Mouse (Mus musculus) stomach, embryonic 16.5 days (tissue): ENCODE measurements around the gene Mapkbp1. TPM values are rescaled to one million over a fixed set of nuclear protein-coding genes. Genes with fewer than 3 reads are reported as not detected.

Source experiments
- ATAC-seq: fragments of 200-750 bp; cut with Nextera tagmentation; 2 replicates; pipeline ENCODE4 v1.8.0; 2017; ENCODE audit warnings: moderate number of reproducible peaks, moderate TSS enrichment; ENCODE audit not compliant: insufficient read depth, low FRiP score
- H3K27ac ChIP-seq: fragments of 300-500 bp; sonication (generic); 2 replicates; pipeline ENCODE4 v1.5.1; 2014; ENCODE audit warnings: low read length
- H3K27me3 ChIP-seq: fragments of 300-500 bp; sonication (generic); 2 replicates; pipeline ENCODE4 v1.6.1; 2014; ENCODE audit warnings: low read length, control low read depth, mixed read lengths; ENCODE audit not compliant: control insufficient read depth, insufficient read depth
- H3K36me3 ChIP-seq: fragments of 300-500 bp; sonication (generic); 2 replicates; pipeline ENCODE4 v1.6.1; 2014; ENCODE audit warnings: low read length; ENCODE audit not compliant: control insufficient read depth, insufficient read depth
- H3K4me1 ChIP-seq: fragments of 300-500 bp; sonication (generic); 2 replicates; pipeline ENCODE4 v1.6.1; 2014; ENCODE audit warnings: low read length, control low read depth, mixed read lengths; ENCODE audit not compliant: control insufficient read depth, insufficient read depth
- H3K4me2 ChIP-seq: fragments of 300-500 bp; sonication (generic); 2 replicates; pipeline ENCODE4 v1.6.1; 2014; ENCODE audit warnings: low read depth, low read length, mixed read lengths
- H3K4me3 ChIP-seq: fragments of 300-500 bp; sonication (generic); replicated peaks from 2 replicates; pipeline ENCODE4 v1.5.1; 2014; ENCODE audit warnings: mild to moderate bottlenecking, low read length
- H3K9ac ChIP-seq: fragments of 300-500 bp; sonication (generic); 2 replicates; pipeline ENCODE4 v1.6.1; 2014; ENCODE audit warnings: low read length
- H3K9me3 ChIP-seq: fragments of 300-500 bp; sonication (generic); replicated peaks from 2 replicates; pipeline ENCODE4 v1.6.1; 2016; ENCODE audit warnings: low read length, control low read depth; ENCODE audit not compliant: control insufficient read depth
- WGBS: fragments of 180-500 bp; shearing (Covaris S2); extraction: QIAGEN DNeasy Blood & Tissue Kit; methylation state at CpG from one replicate; pipeline ENCODE4 v1.1.7; 2014; 5-methylcytosine and 5-hydroxymethylcytosine counted together
- polyA plus RNA-seq: library from polyadenylated mRNA; unstranded; fragments of >200 nt; fragmentation: Nextera tagmentation; extraction: Ambion mirVana; gene quantifications from 2 replicates; pipeline ENCODE4 v1.2.1, GENCODE M21; 2015

Mapkbp1 gene
- polyA plus RNA-seq, 1 experiment from 2014 or later = 2.6 TPM

- Histone ChIP-seq H3K9ac (no peak overlapping the region), H3K4me3 (no peak overlapping the region), H3K36me3 (no peaks in the 10 kb centered on the region), H3K4me1 (0 out of 2 replicates have a peak, but pooled peaks cover 2% of the 10 kb centered on the region), H3K4me2 (no peak overlapping the region), H3K27me3 (no peaks in the 10 kb centered on the region), H3K27ac (no peak overlapping the region), H3K9me3 (no peaks in the 10 kb centered on the region)
- ATAC-seq = no peak
- whole genome bisulfite sequencing = 76% methylated on average over 10 of the region's 10 CpGs
Observed at GRCm38 (mm10) chr2:120055923-120056322, 83.4 kb downstream of the Mapkbp1 start.

- H3K4me3 ChIP-seq = no peak overlapping the region
- no peak for ATAC-seq
Observed at GRCm38 (mm10) chr2:120058818-120059217, 86.3 kb downstream of the Mapkbp1 start.

GRCm38 (mm10) chr2:120059466-120059865 is 87.0 kb downstream of the Mapkbp1 start:
- 91% methylated on average over 3 of the region's 3 CpGs for WGBS
- no peaks in the 10 kb centered on the region for H3K27me3 ChIP-seq
- no peaks in the 10 kb centered on the region for H3K4me1 ChIP-seq
- no peak overlapping the region for H3K9ac ChIP-seq
- H3K4me2 ChIP-seq = no peak overlapping the region
- H3K4me3 ChIP-seq = no peak overlapping the region
- ATAC-seq = no peak
- H3K27ac ChIP-seq = no peak overlapping the region
- H3K36me3 ChIP-seq = no peaks in the 10 kb centered on the region
- H3K9me3 ChIP-seq = no peaks in the 10 kb centered on the region

More at GRCm38 (mm10) chr2:120058818-120059217, 86.3 kb downstream of the Mapkbp1 start:
- Histone ChIP-seq H3K27me3 (no peaks in the 10 kb centered on the region), H3K4me1 (no peaks in the 10 kb centered on the region), H3K27ac (no peak overlapping the region), H3K4me2 (no peak overlapping the region), H3K9ac (no peak overlapping the region), H3K9me3 (no peaks in the 10 kb centered on the region), H3K36me3 (no peaks in the 10 kb centered on the region)
- 81% methylated on average over 4 of the region's 4 CpGs for WGBS

- no peaks in the 10 kb centered on the region for H3K36me3 ChIP-seq
- WGBS = 53% methylated on average over 6 of the region's 6 CpGs
- no peaks in the 10 kb centered on the region for H3K4me1 ChIP-seq
- H3K9ac ChIP-seq = no peak overlapping the region
- no peaks in the 10 kb centered on the region for H3K27me3 ChIP-seq
- H3K4me3 ChIP-seq = no peak overlapping the region
- H3K27ac ChIP-seq = peak overlapping the region; percentile 58; the same call in 1 of the 2 replicates
- ATAC-seq = no peak; the same call in 1 of the 2 replicates
- no peaks in the 10 kb centered on the region for H3K9me3 ChIP-seq
- no peak overlapping the region for H3K4me2 ChIP-seq
Observed at GRCm38 (mm10) chr2:120060190-120060589, 87.7 kb downstream of the Mapkbp1 start.

- no peak for ATAC-seq
- Histone ChIP-seq H3K4me2 (no peak overlapping the region), H3K36me3 (no peaks in the 10 kb centered on the region), H3K27ac (peak overlapping the region; percentile 58; the same call in 1 of the 2 replicates), H3K4me3 (no peak overlapping the region), H3K27me3 (no peaks in the 10 kb centered on the region), H3K9ac (no peak overlapping the region), H3K9me3 (no peaks in the 10 kb centered on the region), H3K4me1 (no peaks in the 10 kb centered on the region)
- 72% methylated on average over 9 of the region's 9 CpGs for WGBS
Observed at GRCm38 (mm10) chr2:120060651-120061050, 88.2 kb downstream of the Mapkbp1 start.

GRCm38 (mm10) chr2:120062248-120062647 is 89.7 kb downstream of the Mapkbp1 start:
- no peaks in the 10 kb centered on the region for H3K4me1 ChIP-seq
- no peak overlapping the region for H3K4me2 ChIP-seq
- H3K27ac ChIP-seq = no peak overlapping the region
- H3K9me3 ChIP-seq = no peaks in the 10 kb centered on the region
- no peaks in the 10 kb centered on the region for H3K27me3 ChIP-seq
- H3K4me3 ChIP-seq = no peak overlapping the region
- no peak for ATAC-seq
- no peaks in the 10 kb centered on the region for H3K36me3 ChIP-seq
- WGBS = 82% methylated on average over 8 of the region's 8 CpGs
- H3K9ac ChIP-seq = no peak overlapping the region

- Histone ChIP-seq H3K4me1 (no peaks in the 10 kb centered on the region), H3K9ac (no peak overlapping the region), H3K27ac (no peak overlapping the region), H3K9me3 (no peaks in the 10 kb centered on the region), H3K27me3 (no peaks in the 10 kb centered on the region), H3K4me3 (no peak overlapping the region), H3K36me3 (no peaks in the 10 kb centered on the region), H3K4me2 (no peak overlapping the region)
- ATAC-seq = no peak
- 77% methylated on average over 6 of the region's 6 CpGs for WGBS
Observed at GRCm38 (mm10) chr2:120064639-120065038, 92.1 kb downstream of the Mapkbp1 start.

- no peak overlapping the region for H3K27ac ChIP-seq
- H3K4me1 ChIP-seq = no peaks in the 10 kb centered on the region
- H3K9ac ChIP-seq = no peak overlapping the region
- no peak for ATAC-seq
- no peaks in the 10 kb centered on the region for H3K27me3 ChIP-seq
- no peaks in the 10 kb centered on the region for H3K36me3 ChIP-seq
- no peaks in the 10 kb centered on the region for H3K9me3 ChIP-seq
- no peak overlapping the region for H3K4me3 ChIP-seq
- 89% methylated on average over 10 of the region's 10 CpGs for WGBS
- H3K4me2 ChIP-seq = no peak overlapping the region
Observed at GRCm38 (mm10) chr2:120065243-120065642, 92.7 kb downstream of the Mapkbp1 start.

GRCm38 (mm10) chr2:120066224-120066623 is 93.7 kb downstream of the Mapkbp1 start:
- no peak overlapping the region for H3K27ac ChIP-seq
- no peaks in the 10 kb centered on the region for H3K27me3 ChIP-seq
- no peaks in the 10 kb centered on the region for H3K4me1 ChIP-seq
- 68% methylated on average over 3 of the region's 3 CpGs for WGBS
- H3K9ac ChIP-seq = no peak overlapping the region
- H3K4me2 ChIP-seq = no peak overlapping the region
- no peaks in the 10 kb centered on the region for H3K36me3 ChIP-seq
- H3K9me3 ChIP-seq = no peaks in the 10 kb centered on the region
- no peak for ATAC-seq
- H3K4me3 ChIP-seq = no peak overlapping the region
